In genomic region chr1:143701736-143702135, GRCm38 (mm10) we compare ENCODE assay signal across 8 mouse cellular contexts. TPM values are rescaled to one million over a fixed set of nuclear protein-coding genes. Genes with fewer than 3 reads are reported as not detected.
DNase-seq lines count a peak whose midpoint lies in the region; ATAC-seq and TF ChIP-seq lines count a peak whose summit lies in the region.

No protein-coding gene starts in this region.

- under 1% methylated on average over 13 of the region's 13 CpGs for WGBS in cerebellum, adult 2 months
- WGBS in liver, embryonic 11.5 days, result under 1% methylated on average over 13 of the region's 13 CpGs
- under 1% methylated on average over 13 of the region's 13 CpGs for WGBS in stomach, postnatal 0 days

- no peak for TF ChIP-seq POLR2A in cerebellum, adult 2 months (IDR thresholded peaks at IDR 0.05; ENCODE audit: borderline replicate concordance, insufficient read depth, low read length)
- no peak for TF ChIP-seq POLR2A in testis, adult 2 months (IDR thresholded peaks at IDR 0.05; ENCODE audit: control insufficient read depth, low read depth, low read length)

- no peaks in the 10 kb centered on the region for H3K27me3 ChIP-seq in cerebellum, adult 2 months (ENCODE audit: control insufficient read depth, insufficient read depth, low read length)
- no peaks in the 10 kb centered on the region for H3K27me3 ChIP-seq in testis, adult 2 months (ENCODE audit: control insufficient read depth, insufficient read depth, low read length)
- no peaks in the 10 kb centered on the region for H3K27me3 ChIP-seq in liver, embryonic 11.5 days (replicated peaks; ENCODE audit: control insufficient read depth, insufficient read depth, low read length)
- H3K27me3 ChIP-seq in stomach, postnatal 0 days (ENCODE audit: control insufficient read depth, insufficient read depth, low read length), result no peaks in the 10 kb centered on the region

- H3K9ac ChIP-seq in liver, embryonic 11.5 days (ENCODE audit: low read depth, low read length), result peak overlapping the region; percentile 91
- H3K9ac ChIP-seq in stomach, postnatal 0 days (ENCODE audit: low read length), result peak overlapping the region; percentile 93

- peak overlapping the region; percentile 73 for H3K4me2 ChIP-seq in liver, embryonic 11.5 days
- peak overlapping the region; percentile 78 for H3K4me2 ChIP-seq in stomach, postnatal 0 days (replicated peaks; ENCODE audit: low read depth)

- H3K9me3 ChIP-seq in liver, embryonic 11.5 days (ENCODE audit: control insufficient read depth, low read length), result no peaks in the 10 kb centered on the region
- no peaks in the 10 kb centered on the region for H3K9me3 ChIP-seq in stomach, postnatal 0 days (ENCODE audit: control insufficient read depth, low read length)

- peak overlapping the region; percentile 92 for H3K4me3 ChIP-seq in cerebellum, adult 2 months (replicated peaks; ENCODE audit: insufficient read depth, low read depth, low read length)
- H3K4me3 ChIP-seq in testis, adult 2 months (ENCODE audit: control insufficient read depth, low read depth, low read length), result peak overlapping the region; percentile 100
- peak overlapping the region; percentile 93 for H3K4me3 ChIP-seq in liver, embryonic 11.5 days (ENCODE audit: low read depth, low read length)
- peak overlapping the region; percentile 82 for H3K4me3 ChIP-seq in stomach, postnatal 0 days (ENCODE audit: low read depth, low read length)

- no peaks in the 10 kb centered on the region for H3K36me3 ChIP-seq in testis, adult 2 months (ENCODE audit: control insufficient read depth, insufficient read depth, low read length)
- peaks cover 7% of the 10 kb centered on the region for H3K36me3 ChIP-seq in liver, embryonic 11.5 days (ENCODE audit: control insufficient read depth, insufficient read depth, low read length)
- 0 out of 2 replicates have a peak, but pooled peaks cover 4% of the 10 kb centered on the region for H3K36me3 ChIP-seq in stomach, postnatal 0 days (ENCODE audit: control insufficient read depth, insufficient read depth, low read length)

- ATAC-seq in liver, embryonic 11.5 days (replicated peaks; ENCODE audit: low FRiP score), result no peak
- no peak for ATAC-seq in stomach, postnatal 0 days (ENCODE audit: low FRiP score, low TSS enrichment)
- no peak for ATAC-seq in erythroid progenitor cell, adult 5-6 weeks (replicated peaks; ENCODE audit: low FRiP score, poor library complexity, severe bottlenecking)

- TF ChIP-seq EP300 in stomach, postnatal 0 days (optimal IDR thresholded peaks at IDR 0.05), result no peak

- 0 out of 2 replicates have a peak overlapping the region, but pooled peaks have one; percentile 73 for H3K27ac ChIP-seq in cerebellum, adult 2 months (ENCODE audit: insufficient read depth, low read length)
- peak overlapping the region; percentile 99 for H3K27ac ChIP-seq in testis, adult 2 months (ENCODE audit: control insufficient read depth, insufficient read depth, low read depth, low read length)
- peak overlapping the region; percentile 88; the same call in 1 of the 2 replicates for H3K27ac ChIP-seq in liver, embryonic 11.5 days (ENCODE audit: low read depth, low read length)
- peak overlapping the region; percentile 97 for H3K27ac ChIP-seq in stomach, postnatal 0 days (replicated peaks)

- no peak for DNase-seq in cerebellum, adult 2 months
- no peak for DNase-seq in cerebellum, adult 11 months
- no peak for DNase-seq in testis, postnatal 10 days (ENCODE audit: low spot score)
- no peak for DNase-seq in liver, embryonic 11.5 days (ENCODE audit: low spot score)
- no peak for DNase-seq in stomach, postnatal 0 days (ENCODE audit: low spot score)
- DNase-seq in gastrocnemius, postnatal 25 days, result no peak

- TF ChIP-seq CTCF in cerebellum, adult 2 months (IDR thresholded peaks at IDR 0.05; ENCODE audit: borderline replicate concordance, insufficient read depth, low read depth, low read length), result no peak
- TF ChIP-seq CTCF in testis, adult 2 months (IDR thresholded peaks at IDR 0.05; ENCODE audit: control insufficient read depth, insufficient read depth, insufficient replicate concordance, low read depth, low read length), result no peak
- TF ChIP-seq CTCF in stomach, postnatal 0 days (IDR thresholded peaks at IDR 0.05; ENCODE audit: low read depth), result no peak

- H3K4me1 ChIP-seq in cerebellum, adult 2 months (ENCODE audit: control insufficient read depth, insufficient read depth, low read length), result no peaks in the 10 kb centered on the region
- peaks cover 2% of the 10 kb centered on the region; the same call in 1 of the 2 replicates for H3K4me1 ChIP-seq in testis, adult 2 months (ENCODE audit: control insufficient read depth, insufficient read depth, low read length)
- H3K4me1 ChIP-seq in liver, embryonic 11.5 days (replicated peaks; ENCODE audit: control insufficient read depth, insufficient read depth, low read length), result peaks cover 5% of the 10 kb centered on the region; the same call in 1 of the 2 replicates
- no peaks in the 10 kb centered on the region for H3K4me1 ChIP-seq in stomach, postnatal 0 days (replicated peaks; ENCODE audit: control insufficient read depth, insufficient read depth)

RNA-seq across cellular contexts. Expression of gene Cdc73, which starts 1.0 kb away (rescaled TPM):
- polyA plus RNA-seq in cerebellum, adult 2 months (2012; rRNA removed), result 13.0 and 14.3 TPM in 2 replicates
- 8.0 and 11.8 TPM in 2 replicates for polyA plus RNA-seq in testis, adult 2 months (2012; rRNA removed)
- 15.9 and 18.7 TPM in 2 replicates for polyA plus RNA-seq in liver, embryonic 11.5 days (2014; fragmentation: Nextera tagmentation; extraction: Ambion mirVana)
- 11.4 and 11.8 TPM in 2 replicates for polyA plus RNA-seq in stomach, postnatal 0 days (2015; fragmentation: Nextera tagmentation; extraction: Ambion mirVana)
- total RNA-seq in erythroid progenitor cell, adult 5-6 weeks (2015; ENCODE audit: low replicate concordance), result 20.1 and 38.9 TPM in 2 replicates
- total RNA-seq in erythroid progenitor cell, adult 5-6 weeks (2017; ENCODE audit: low replicate concordance), result 29.4 and 30.2 TPM in 2 replicates
- 10 to 100 TPM; 36.0 to 36.6 TPM for total RNA-seq in gastrocnemius, postnatal 25 days (2021)

RNA-seq across cellular contexts. Expression of gene Glrx2, which starts 14.4 kb away (rescaled TPM):
- 81.6 and 82.1 TPM in 2 replicates for polyA plus RNA-seq in cerebellum, adult 2 months (2012; rRNA removed)
- 87.3 and 102 TPM in 2 replicates for polyA plus RNA-seq in testis, adult 2 months (2012; rRNA removed)
- polyA plus RNA-seq in liver, embryonic 11.5 days (2014; fragmentation: Nextera tagmentation; extraction: Ambion mirVana), result 72.9 and 79.5 TPM in 2 replicates
- polyA plus RNA-seq in stomach, postnatal 0 days (2015; fragmentation: Nextera tagmentation; extraction: Ambion mirVana), result 104 TPM in 2 replicates
- 16.3 and 28.5 TPM in 2 replicates for total RNA-seq in erythroid progenitor cell, adult 5-6 weeks (2015; ENCODE audit: low replicate concordance)
- 8.2 and 19.1 TPM in 2 replicates for total RNA-seq in erythroid progenitor cell, adult 5-6 weeks (2017; ENCODE audit: low replicate concordance)
- 10 to 100 TPM; 73.2 to 79.5 TPM for total RNA-seq in gastrocnemius, postnatal 25 days (2021)
